Mouse (Mus musculus): ENCODE results near the gene Pde4d. TPM values are rescaled to one million over a fixed set of nuclear protein-coding genes. Genes with fewer than 3 reads are reported as not detected.
A peak's percentile ranks its signal among the peaks of the same experiment; 100 is the strongest.

Pde4d gene
- polyA plus RNA-seq (2012; rRNA removed), result 31.6 and 34.7 TPM in 2 replicates

- TF ChIP-seq CTCF (IDR thresholded peaks at IDR 0.05; ENCODE audit: extremely low read depth, insufficient read depth, low read length) (no peak), POLR2A (IDR thresholded peaks at IDR 0.05; ENCODE audit: extremely low read depth, insufficient read depth, low read length) (no peak)
- H3K4me3 ChIP-seq (ENCODE audit: insufficient read depth, low read length), result peak within 1 kb of the TSS; percentile 26; the same call in 1 of the 2 replicates
- no peak within 1 kb of the TSS for H3K27ac ChIP-seq (ENCODE audit: insufficient read depth, low read length)
- H3K4me1 ChIP-seq (ENCODE audit: control insufficient read depth, insufficient read depth, low read length), result no peaks in the 10 kb centered on the region; the same call in 1 of the 2 replicates
Measured at GRCm38 (mm10) chr13:108449116-108450097, at the start of gene Pde4d. Gene Pde4d (plus strand): TSS chr13:108449948.

GRCm38 (mm10) chr13:108403197-108403596, 46.6 kb upstream of the Pde4d start:
- TF ChIP-seq POLR2A (IDR thresholded peaks at IDR 0.05; ENCODE audit: extremely low read depth, insufficient read depth, low read length) (no peak), CTCF (IDR thresholded peaks at IDR 0.05; ENCODE audit: extremely low read depth, insufficient read depth, low read length) (no peak)
- H3K4me1 ChIP-seq (ENCODE audit: control insufficient read depth, insufficient read depth, low read length), result no peaks in the 10 kb centered on the region
- no peak overlapping the region for H3K4me3 ChIP-seq (ENCODE audit: insufficient read depth, low read length)
- H3K27ac ChIP-seq (ENCODE audit: insufficient read depth, low read length), result no peak overlapping the region

GRCm38 (mm10) chr13:108404372-108404771, 45.4 kb upstream of the Pde4d start:
- Histone ChIP-seq H3K27ac (ENCODE audit: insufficient read depth, low read length) (no peak overlapping the region), H3K4me3 (ENCODE audit: insufficient read depth, low read length) (no peak overlapping the region), H3K4me1 (ENCODE audit: control insufficient read depth, insufficient read depth, low read length) (no peaks in the 10 kb centered on the region)
- no peak for TF ChIP-seq CTCF (IDR thresholded peaks at IDR 0.05; ENCODE audit: extremely low read depth, insufficient read depth, low read length)
- TF ChIP-seq POLR2A (IDR thresholded peaks at IDR 0.05; ENCODE audit: extremely low read depth, insufficient read depth, low read length), result no peak

- no peak overlapping the region for H3K27ac ChIP-seq (ENCODE audit: insufficient read depth, low read length)
- H3K4me3 ChIP-seq (ENCODE audit: insufficient read depth, low read length), result no peak overlapping the region
- TF ChIP-seq CTCF (IDR thresholded peaks at IDR 0.05; ENCODE audit: extremely low read depth, insufficient read depth, low read length), result no peak
- no peak for TF ChIP-seq POLR2A (IDR thresholded peaks at IDR 0.05; ENCODE audit: extremely low read depth, insufficient read depth, low read length)
- no peaks in the 10 kb centered on the region for H3K4me1 ChIP-seq (ENCODE audit: control insufficient read depth, insufficient read depth, low read length)
Measured at GRCm38 (mm10) chr13:108415464-108415863, 34.3 kb upstream of the Pde4d start.

GRCm38 (mm10) chr13:108418741-108419507, 30.8 kb upstream of the Pde4d start:
- Histone ChIP-seq H3K4me1 (ENCODE audit: control insufficient read depth, insufficient read depth, low read length) (no peaks in the 10 kb centered on the region), H3K4me3 (ENCODE audit: insufficient read depth, low read length) (no peak overlapping the region), H3K27ac (ENCODE audit: insufficient read depth, low read length) (no peak overlapping the region)
- TF ChIP-seq POLR2A (IDR thresholded peaks at IDR 0.05; ENCODE audit: extremely low read depth, insufficient read depth, low read length) (no peak), CTCF (IDR thresholded peaks at IDR 0.05; ENCODE audit: extremely low read depth, insufficient read depth, low read length) (no peak)

GRCm38 (mm10) chr13:108426322-108426721, 23.4 kb upstream of the Pde4d start:
- TF ChIP-seq CTCF (IDR thresholded peaks at IDR 0.05; ENCODE audit: extremely low read depth, insufficient read depth, low read length), result no peak
- no peak for TF ChIP-seq POLR2A (IDR thresholded peaks at IDR 0.05; ENCODE audit: extremely low read depth, insufficient read depth, low read length)
- no peaks in the 10 kb centered on the region for H3K4me1 ChIP-seq (ENCODE audit: control insufficient read depth, insufficient read depth, low read length)
- H3K27ac ChIP-seq (ENCODE audit: insufficient read depth, low read length), result no peak overlapping the region
- no peak overlapping the region for H3K4me3 ChIP-seq (ENCODE audit: insufficient read depth, low read length)

GRCm38 (mm10) chr13:108428809-108429208, 20.9 kb upstream of the Pde4d start:
- Histone ChIP-seq H3K4me3 (ENCODE audit: insufficient read depth, low read length) (no peak overlapping the region), H3K27ac (ENCODE audit: insufficient read depth, low read length) (no peak overlapping the region), H3K4me1 (ENCODE audit: control insufficient read depth, insufficient read depth, low read length) (no peaks in the 10 kb centered on the region)
- TF ChIP-seq POLR2A (IDR thresholded peaks at IDR 0.05; ENCODE audit: extremely low read depth, insufficient read depth, low read length) (no peak), CTCF (IDR thresholded peaks at IDR 0.05; ENCODE audit: extremely low read depth, insufficient read depth, low read length) (no peak)

- Histone ChIP-seq H3K4me1 (ENCODE audit: control insufficient read depth, insufficient read depth, low read length) (no peaks in the 10 kb centered on the region), H3K4me3 (ENCODE audit: insufficient read depth, low read length) (no peak overlapping the region), H3K27ac (ENCODE audit: insufficient read depth, low read length) (no peak overlapping the region)
- TF ChIP-seq CTCF (IDR thresholded peaks at IDR 0.05; ENCODE audit: extremely low read depth, insufficient read depth, low read length) (no peak), POLR2A (IDR thresholded peaks at IDR 0.05; ENCODE audit: extremely low read depth, insufficient read depth, low read length) (no peak)
Measured at GRCm38 (mm10) chr13:108429623-108430022, 20.1 kb upstream of the Pde4d start.

GRCm38 (mm10) chr13:108431776-108432175, 18.0 kb upstream of the Pde4d start:
- TF ChIP-seq POLR2A (IDR thresholded peaks at IDR 0.05; ENCODE audit: extremely low read depth, insufficient read depth, low read length), result no peak
- TF ChIP-seq CTCF (IDR thresholded peaks at IDR 0.05; ENCODE audit: extremely low read depth, insufficient read depth, low read length), result no peak
- H3K4me3 ChIP-seq (ENCODE audit: insufficient read depth, low read length), result no peak overlapping the region
- H3K4me1 ChIP-seq (ENCODE audit: control insufficient read depth, insufficient read depth, low read length), result no peaks in the 10 kb centered on the region
- H3K27ac ChIP-seq (ENCODE audit: insufficient read depth, low read length), result no peak overlapping the region
